Mouse (Mus musculus): ENCODE data around the gene Zic3. TPM values are rescaled to one million over a fixed set of nuclear protein-coding genes. Genes with fewer than 3 reads are reported as not detected.

Gene Zic3
- total RNA-seq, 2 experiments from 2014 or later = not detected

- intact Hi-C loops (cut with DNase I; ENCODE audit: low total_unique reads) = no loop called here
Measured at GRCm38 (mm10) chrX:58038061-58039007, 15.8 kb downstream of the Zic3 start.

GRCm38 (mm10) chrX:58039703-58040102 is 17.2 kb downstream of the Zic3 start:
- intact Hi-C loops (cut with DNase I; ENCODE audit: low total_unique reads) = no loop called here
- no peak for DNase-seq

More at GRCm38 (mm10) chrX:58038061-58039007, 15.8 kb downstream of the Zic3 start:
- DNase-seq = no peak

DNA sequence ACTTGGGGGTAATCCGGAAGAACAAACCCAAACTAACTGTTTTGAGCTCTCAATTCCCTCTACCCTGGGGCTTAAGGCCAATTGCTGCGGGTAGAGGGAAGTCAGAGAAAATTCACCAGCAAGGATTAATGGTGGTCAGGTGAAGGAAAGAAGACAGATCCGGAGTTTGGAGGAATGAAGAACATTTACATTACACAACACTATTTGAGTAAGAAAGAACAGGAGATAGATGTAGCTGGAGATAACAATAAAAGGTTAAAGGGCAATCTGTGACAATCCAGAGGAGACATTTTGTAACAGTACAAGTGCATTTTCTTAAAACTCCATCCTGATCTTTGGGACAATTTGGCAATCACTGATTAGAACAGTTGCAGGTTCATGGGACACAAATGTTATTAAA is 19.4 kb downstream of the Zic3 start:
- DNase-seq = no peak

GRCm38 (mm10) chrX:58042512-58042911 is 20.0 kb downstream of the Zic3 start:
- intact Hi-C loops (cut with DNase I; ENCODE audit: low total_unique reads) = no loop called here
- no peak for DNase-seq

More for the DNA sequence above, 19.4 kb downstream of the Zic3 start:
- intact Hi-C loops (cut with DNase I; ENCODE audit: low total_unique reads) = no loop called here

All from gastrocnemius, postnatal 14 days (tissue).